Mouse (Mus musculus) large intestine, adult 2 months (tissue): ENCODE results near the gene Mrm1. TPM values are rescaled to one million over a fixed set of nuclear protein-coding genes. Genes with fewer than 3 reads are reported as not detected.

ENCODE experiments used
- polyA plus RNA-seq: library from polyadenylated mRNA; depleted of rRNA; stranded (reverse); fragments of >200 nt; gene quantifications from 2 replicates; pipeline ENCODE4 v1.2.3, GENCODE M21; 2012; rRNA removed

The Mrm1 gene
- polyA plus RNA-seq, 1 experiment: 16.2 TPM

Other genes starting within 250 kb of the Mrm1 start
- gene Dhrs11, start 9.5 kb upstream of the Mrm1 start, polyA plus RNA-seq: 401 and 620 TPM in 2 replicates
- gene Ggnbp2, start 51.3 kb upstream of the Mrm1 start, polyA plus RNA-seq: 34.0 and 65.6 TPM in 2 replicates
- gene Myo19, start 60.6 kb upstream of the Mrm1 start, polyA plus RNA-seq: 19.2 and 22.6 TPM in 2 replicates
- 2.5 and 2.8 TPM in 2 replicates for gene Pigw, start 60.8 kb upstream of the Mrm1 start, polyA plus RNA-seq
- 14.2 and 14.5 TPM in 2 replicates for gene Znhit3, start 96.9 kb upstream of the Mrm1 start, polyA plus RNA-seq
- 155 and 175 TPM in 2 replicates for gene Car4, start 138.3 kb upstream of the Mrm1 start, polyA plus RNA-seq